Mouse (Mus musculus) E14TG2a.4 (cell line): ENCODE data around the gene Adgrb2.

Experiments used
- CTCF ChIP-seq: conservative IDR thresholded peaks from 2 replicates; pipeline ENCODE4 v1.5.1; 2014; ENCODE audit warnings: low read length
- NANOG ChIP-seq: IDR thresholded peaks from 2 replicates; pipeline ENCODE4 v1.6.1; 2014; ENCODE audit warnings: borderline replicate concordance, low read length, mixed read lengths
- POU5F1 ChIP-seq: IDR thresholded peaks from 2 replicates; pipeline ENCODE4 v1.6.1; 2014; ENCODE audit warnings: low read length, borderline replicate concordance

DNA sequence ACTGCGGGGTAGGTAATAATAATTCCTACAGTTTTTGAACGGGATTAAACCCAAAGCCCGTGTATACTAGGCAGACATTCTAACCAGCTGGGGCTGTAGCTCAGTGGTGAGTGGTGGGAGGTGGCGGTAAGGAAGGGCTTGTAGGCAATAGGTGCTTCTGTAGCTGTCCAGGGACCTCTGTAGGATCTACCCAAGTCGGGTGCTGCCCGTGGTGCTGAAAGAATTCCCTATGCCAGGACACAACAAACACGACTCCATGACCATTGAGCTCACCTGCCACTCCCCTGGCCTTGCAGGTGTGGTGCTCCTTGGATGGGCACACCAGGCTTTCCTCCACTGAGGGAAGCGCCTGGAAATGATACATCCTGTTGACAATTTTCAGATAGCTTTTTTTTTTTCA is 40.9 kb downstream of the Adgrb2 start:
- TF ChIP-seq CTCF (no peak), NANOG (no peak), POU5F1 (no peak)
